Mouse (Mus musculus): Measurements from ENCODE around the gene Gm20696. TPM values are rescaled to one million over a fixed set of nuclear protein-coding genes. Genes with fewer than 3 reads are reported as not detected.

Gm20696 gene
- polyA plus RNA-seq, 1 experiment = 1.7 TPM

DNA sequence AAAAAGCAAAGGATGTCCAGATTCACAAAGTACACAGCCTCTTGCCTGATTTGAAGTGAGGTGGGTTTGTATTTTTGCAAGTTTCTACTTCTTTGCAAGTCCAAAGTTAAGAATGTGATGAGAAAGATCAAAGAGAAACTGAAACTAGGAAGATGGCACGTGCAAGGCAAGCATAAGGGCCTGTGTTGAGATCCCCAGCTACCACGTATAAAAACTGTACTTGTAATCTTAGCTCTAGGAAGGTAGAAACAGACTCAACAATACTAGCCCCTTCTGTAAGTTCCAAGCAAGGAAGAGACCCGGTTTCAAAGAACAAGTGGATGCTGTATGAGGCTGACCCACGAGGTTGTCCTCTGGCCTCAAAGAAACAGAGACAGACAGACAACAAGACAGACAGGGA lies 234.7 kb downstream of the Gm20696 start:
- DNase-seq (ENCODE audit: low read depth in 1 of 2, low spot score in 2 of 2) = peak in 1 of 2 experiments; percentile 40
- Histone ChIP-seq H3K36me3 (ENCODE audit: control insufficient read depth, insufficient read depth, low read length) (no peaks in the 10 kb centered on the region), H3K27ac (ENCODE audit: insufficient read depth, low read length) (peak overlapping the region; percentile 80), H3K27me3 (ENCODE audit: control insufficient read depth, insufficient read depth, low read length) (no peaks in the 10 kb centered on the region), H3K4me1 (ENCODE audit: control insufficient read depth, insufficient read depth, insufficient read length) (peaks cover 14% of the 10 kb centered on the region; the same call in 1 of the 2 replicates), H3K4me3 (ENCODE audit: extremely low read depth, insufficient read depth, insufficient read length) (no peak overlapping the region)
- WGBS = 41% methylated on average over 4 of the region's 4 CpGs
- TF ChIP-seq POLR2A (IDR thresholded peaks at IDR 0.05; ENCODE audit: low read depth, low read length) (no peak), CTCF (IDR thresholded peaks at IDR 0.05; ENCODE audit: extremely low read depth, insufficient read depth, insufficient read length, insufficient replicate concordance) (no peak)

DNA sequence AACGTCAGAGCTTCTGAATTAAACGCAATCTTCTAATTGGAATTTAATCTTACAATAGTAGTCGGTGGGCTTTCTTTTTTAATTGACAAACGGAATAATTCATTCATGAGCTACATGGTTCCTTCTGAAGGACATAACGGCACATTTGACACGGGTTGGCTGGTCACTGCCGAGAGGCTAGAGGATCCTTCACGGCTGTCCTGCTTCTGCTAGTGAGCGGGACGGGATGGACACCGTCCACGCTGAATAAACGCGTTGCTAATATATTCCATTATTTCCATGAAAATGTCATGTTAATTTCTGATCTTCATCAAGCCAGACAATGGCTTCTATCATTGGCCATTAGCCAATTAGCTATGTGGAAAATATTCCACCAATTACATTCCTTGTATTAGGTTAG lies 236.0 kb downstream of the Gm20696 start:
- no peak for DNase-seq (ENCODE audit: low read depth in 1 of 2, low spot score in 2 of 2)
- Histone ChIP-seq H3K27ac (ENCODE audit: insufficient read depth, low read length) (no peak overlapping the region), H3K4me1 (ENCODE audit: control insufficient read depth, insufficient read depth, insufficient read length) (peaks cover 15% of the 10 kb centered on the region; the same call in 1 of the 2 replicates), H3K4me3 (ENCODE audit: extremely low read depth, insufficient read depth, insufficient read length) (no peak overlapping the region), H3K27me3 (ENCODE audit: control insufficient read depth, insufficient read depth, low read length) (no peaks in the 10 kb centered on the region), H3K36me3 (ENCODE audit: control insufficient read depth, insufficient read depth, low read length) (no peaks in the 10 kb centered on the region)
- WGBS = 96% methylated on average over 14 of the region's 14 CpGs
- TF ChIP-seq POLR2A (IDR thresholded peaks at IDR 0.05; ENCODE audit: low read depth, low read length) = no peak
- no peak for TF ChIP-seq CTCF (IDR thresholded peaks at IDR 0.05; ENCODE audit: extremely low read depth, insufficient read depth, insufficient read length, insufficient replicate concordance)

DNA sequence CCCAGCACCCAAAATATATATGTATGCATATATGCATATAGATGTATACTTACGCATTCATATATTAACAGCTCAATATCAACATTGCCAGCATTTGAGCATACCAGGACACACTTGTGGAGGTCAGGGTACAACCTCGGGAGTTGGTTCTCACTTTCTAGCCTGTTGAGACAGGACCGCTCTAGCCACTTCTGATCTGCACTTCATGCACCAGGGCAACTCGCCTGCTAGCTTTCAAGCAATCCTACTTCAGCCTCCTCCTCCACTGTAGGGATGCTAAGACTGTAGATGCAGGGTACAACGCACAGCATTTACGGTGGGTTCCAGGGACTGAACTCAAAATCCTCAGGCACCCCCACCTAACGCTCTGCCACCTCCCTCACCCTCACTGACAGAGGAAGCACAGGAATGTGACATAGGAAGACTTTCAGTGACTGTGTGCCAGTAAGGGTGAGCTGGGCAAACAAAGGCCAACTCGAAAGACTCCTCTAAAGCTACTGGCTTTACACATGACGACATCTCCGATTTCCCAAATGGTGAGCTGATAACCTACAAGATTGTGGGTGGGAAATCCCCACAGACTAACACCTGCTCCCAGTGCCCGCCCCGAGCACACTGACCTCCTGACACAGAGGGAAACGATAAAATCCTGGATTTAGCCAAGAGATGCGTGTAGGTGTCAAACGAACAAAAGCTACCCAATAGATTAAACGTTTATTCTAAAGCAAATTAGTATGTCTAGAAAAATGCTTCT lies 237.0 kb downstream of the Gm20696 start:
- TF ChIP-seq CTCF (IDR thresholded peaks at IDR 0.05; ENCODE audit: extremely low read depth, insufficient read depth, insufficient read length, insufficient replicate concordance) = no peak
- no peak for TF ChIP-seq POLR2A (IDR thresholded peaks at IDR 0.05; ENCODE audit: low read depth, low read length)
- no peaks in the 10 kb centered on the region for H3K36me3 ChIP-seq (ENCODE audit: control insufficient read depth, insufficient read depth, low read length)
- 79% methylated on average over 16 of the region's 16 CpGs for WGBS
- no peaks in the 10 kb centered on the region for H3K27me3 ChIP-seq (ENCODE audit: control insufficient read depth, insufficient read depth, low read length)
- H3K4me1 ChIP-seq (ENCODE audit: control insufficient read depth, insufficient read depth, insufficient read length) = peaks cover 17% of the 10 kb centered on the region; the same call in 1 of the 2 replicates
- no peak for DNase-seq (ENCODE audit: low read depth in 1 of 2, low spot score in 2 of 2)
- H3K27ac ChIP-seq (ENCODE audit: insufficient read depth, low read length) = peak overlapping the region; percentile 83
- no peak overlapping the region for H3K4me3 ChIP-seq (ENCODE audit: extremely low read depth, insufficient read depth, insufficient read length)

DNA sequence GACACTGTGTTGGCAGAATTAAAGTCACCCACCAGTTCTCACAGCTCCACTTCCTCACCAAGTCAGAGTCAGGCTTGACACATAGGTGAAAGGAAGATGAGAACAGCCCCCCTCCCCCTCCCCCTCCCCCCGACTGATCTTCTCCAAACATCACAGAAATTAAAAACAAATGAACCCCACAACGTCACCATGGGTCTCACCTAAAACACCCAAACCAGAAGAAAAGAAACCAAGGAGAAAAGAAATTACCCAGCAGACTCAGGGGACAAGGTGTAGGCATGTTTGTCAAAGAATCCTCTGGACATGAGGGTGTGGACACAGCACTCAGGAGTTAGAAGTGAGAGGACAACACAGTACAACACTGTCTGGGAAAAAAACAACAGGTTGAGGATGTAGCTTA lies 237.6 kb downstream of the Gm20696 start:
- H3K27ac ChIP-seq (ENCODE audit: insufficient read depth, low read length) = peak overlapping the region; percentile 83
- 28% methylated on average over 2 of the region's 2 CpGs for WGBS

DNA sequence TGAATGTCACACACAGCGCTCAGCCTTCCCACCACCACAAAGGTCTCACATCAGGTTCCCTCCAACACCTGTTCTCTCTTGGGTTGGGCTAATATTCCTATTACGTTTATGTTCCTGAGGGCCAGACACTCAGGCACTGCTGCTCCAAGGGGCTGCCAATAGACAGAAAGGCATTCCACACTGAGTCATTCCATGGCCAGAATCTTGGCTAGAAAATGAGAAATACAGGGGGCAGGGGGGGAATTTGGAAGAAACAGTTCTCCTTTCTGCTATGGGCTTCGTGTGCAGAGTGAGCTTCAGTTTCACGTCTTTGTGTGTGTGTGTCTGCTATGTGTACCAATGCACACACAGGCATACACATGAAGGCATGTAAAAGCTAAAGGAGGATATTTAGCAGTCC lies 239.3 kb downstream of the Gm20696 start:
- Histone ChIP-seq H3K27ac (ENCODE audit: insufficient read depth, low read length) (peak overlapping the region; percentile 75; the same call in 1 of the 2 replicates), H3K4me3 (ENCODE audit: extremely low read depth, insufficient read depth, insufficient read length) (no peak overlapping the region), H3K36me3 (ENCODE audit: control insufficient read depth, insufficient read depth, low read length) (no peaks in the 10 kb centered on the region), H3K4me1 (ENCODE audit: control insufficient read depth, insufficient read depth, insufficient read length) (peaks cover 13% of the 10 kb centered on the region; the same call in 1 of the 2 replicates), H3K27me3 (ENCODE audit: control insufficient read depth, insufficient read depth, low read length) (no peaks in the 10 kb centered on the region)
- TF ChIP-seq POLR2A (IDR thresholded peaks at IDR 0.05; ENCODE audit: low read depth, low read length) (no peak), CTCF (IDR thresholded peaks at IDR 0.05; ENCODE audit: extremely low read depth, insufficient read depth, insufficient read length, insufficient replicate concordance) (no peak)
- WGBS = 86% methylated on average over 4 of the region's 4 CpGs
- DNase-seq (ENCODE audit: low read depth in 1 of 2, low spot score in 2 of 2) = no peak

More for the DNA sequence above, 237.6 kb downstream of the Gm20696 start:
- DNase-seq (ENCODE audit: low read depth in 1 of 2, low spot score in 2 of 2) = peak in 1 of 2 experiments; percentile 43
- no peaks in the 10 kb centered on the region for H3K27me3 ChIP-seq (ENCODE audit: control insufficient read depth, insufficient read depth, low read length)
- no peaks in the 10 kb centered on the region for H3K36me3 ChIP-seq (ENCODE audit: control insufficient read depth, insufficient read depth, low read length)
- TF ChIP-seq POLR2A (IDR thresholded peaks at IDR 0.05; ENCODE audit: low read depth, low read length) = no peak
- TF ChIP-seq CTCF (IDR thresholded peaks at IDR 0.05; ENCODE audit: extremely low read depth, insufficient read depth, insufficient read length, insufficient replicate concordance) = no peak
- H3K4me3 ChIP-seq (ENCODE audit: extremely low read depth, insufficient read depth, insufficient read length) = no peak overlapping the region
- peaks cover 17% of the 10 kb centered on the region; the same call in 1 of the 2 replicates for H3K4me1 ChIP-seq (ENCODE audit: control insufficient read depth, insufficient read depth, insufficient read length)

DNA sequence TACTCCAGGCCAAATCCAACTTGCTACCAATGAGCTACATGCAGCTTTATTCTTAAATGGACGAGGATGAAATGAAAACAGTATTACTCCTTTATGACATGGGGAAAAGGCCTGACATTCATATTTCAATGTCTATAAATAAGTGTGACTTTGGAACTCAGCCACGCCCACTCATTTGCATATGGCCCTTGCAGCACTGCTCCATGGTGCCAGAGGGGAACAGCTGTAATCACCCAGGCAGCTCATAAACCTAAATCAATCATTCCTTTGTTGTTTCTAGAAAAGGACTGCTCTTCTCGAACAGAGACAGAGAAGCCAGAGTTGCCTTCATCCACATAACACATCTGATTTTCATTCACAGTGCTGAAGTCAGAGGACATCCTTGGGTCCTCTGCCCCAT lies 241.6 kb downstream of the Gm20696 start:
- no peaks in the 10 kb centered on the region for H3K36me3 ChIP-seq (ENCODE audit: control insufficient read depth, insufficient read depth, low read length)
- peaks cover 12% of the 10 kb centered on the region; the same call in 1 of the 2 replicates for H3K4me1 ChIP-seq (ENCODE audit: control insufficient read depth, insufficient read depth, insufficient read length)
- no peak overlapping the region for H3K27ac ChIP-seq (ENCODE audit: insufficient read depth, low read length)
- H3K4me3 ChIP-seq (ENCODE audit: extremely low read depth, insufficient read depth, insufficient read length) = no peak overlapping the region
- no peak for DNase-seq (ENCODE audit: low read depth in 1 of 2, low spot score in 2 of 2)
- TF ChIP-seq CTCF (IDR thresholded peaks at IDR 0.05; ENCODE audit: extremely low read depth, insufficient read depth, insufficient read length, insufficient replicate concordance) (no peak), POLR2A (IDR thresholded peaks at IDR 0.05; ENCODE audit: low read depth, low read length) (no peak)
- H3K27me3 ChIP-seq (ENCODE audit: control insufficient read depth, insufficient read depth, low read length) = no peaks in the 10 kb centered on the region
- WGBS = 62% methylated on average over 3 of the region's 3 CpGs

DNA sequence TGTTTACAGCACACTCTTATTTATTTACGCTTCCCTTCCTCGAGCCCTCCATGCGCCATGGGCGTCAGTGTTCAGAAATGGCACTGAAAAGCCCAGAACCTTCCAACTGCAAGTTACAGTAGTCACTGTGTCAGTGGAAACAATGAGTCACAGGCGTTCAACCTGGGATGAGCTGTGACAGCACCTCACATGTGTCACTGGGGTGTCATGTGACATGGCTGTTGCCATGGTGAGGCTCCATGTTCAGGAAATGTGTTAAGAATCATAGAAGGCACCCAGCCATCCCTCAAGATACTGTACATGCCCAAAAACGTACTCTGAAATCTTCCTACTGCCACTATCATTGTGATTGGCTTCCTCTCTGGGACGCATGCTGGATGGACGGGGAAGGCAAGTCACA lies 245.9 kb downstream of the Gm20696 start:
- 83% methylated on average over 8 of the region's 8 CpGs for WGBS
- Histone ChIP-seq H3K27ac (ENCODE audit: insufficient read depth, low read length) (no peak overlapping the region), H3K27me3 (ENCODE audit: control insufficient read depth, insufficient read depth, low read length) (no peaks in the 10 kb centered on the region), H3K4me1 (ENCODE audit: control insufficient read depth, insufficient read depth, insufficient read length) (peaks cover 13% of the 10 kb centered on the region), H3K36me3 (ENCODE audit: control insufficient read depth, insufficient read depth, low read length) (no peaks in the 10 kb centered on the region), H3K4me3 (ENCODE audit: extremely low read depth, insufficient read depth, insufficient read length) (no peak overlapping the region)
- no peak for TF ChIP-seq CTCF (IDR thresholded peaks at IDR 0.05; ENCODE audit: extremely low read depth, insufficient read depth, insufficient read length, insufficient replicate concordance)
- TF ChIP-seq POLR2A (IDR thresholded peaks at IDR 0.05; ENCODE audit: low read depth, low read length) = no peak
- DNase-seq (ENCODE audit: low read depth in 1 of 2, low spot score in 2 of 2) = peak in 1 of 2 experiments; percentile 66
